Mouse (Mus musculus): ENCODE data around the gene Atp8b4.
"Not testable (repeated sequence)": the region's sequence is repeated elsewhere in the genome, so short reads cannot be mapped to it uniquely, and the experiment has no call there.

Gene Atp8b4

DNA sequence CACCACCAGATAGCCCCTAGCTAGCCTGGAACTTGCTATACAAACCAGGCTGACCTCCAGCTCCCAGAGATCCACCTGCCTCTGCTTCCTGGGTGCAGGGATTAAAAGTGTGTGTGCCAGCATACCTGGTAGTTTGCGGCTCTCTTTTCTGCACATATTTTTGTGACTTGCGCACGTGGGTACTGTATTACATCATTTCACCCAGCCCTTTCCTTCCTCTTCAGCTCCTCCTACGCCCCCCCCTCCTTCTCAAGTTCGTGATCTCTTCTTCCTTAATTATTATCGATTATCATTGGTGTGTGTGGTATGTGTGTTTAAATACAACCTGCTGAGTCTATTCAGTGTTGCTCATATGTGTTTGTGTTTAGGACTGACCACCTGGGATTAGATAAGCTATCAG lies at the start of gene Atp8b4:
Gene Atp8b4, minus strand, starts transcription at position 154 of the 400 bp plus-strand sequence.
- DNase-seq: no peak

GRCm38 (mm10) chr2:126549681-126550080 lies 49.2 kb upstream of the Atp8b4 start:
- no peak for DNase-seq

- no peak for DNase-seq
Measured at GRCm38 (mm10) chr2:126546392-126546791, 45.9 kb upstream of the Atp8b4 start.

DNA sequence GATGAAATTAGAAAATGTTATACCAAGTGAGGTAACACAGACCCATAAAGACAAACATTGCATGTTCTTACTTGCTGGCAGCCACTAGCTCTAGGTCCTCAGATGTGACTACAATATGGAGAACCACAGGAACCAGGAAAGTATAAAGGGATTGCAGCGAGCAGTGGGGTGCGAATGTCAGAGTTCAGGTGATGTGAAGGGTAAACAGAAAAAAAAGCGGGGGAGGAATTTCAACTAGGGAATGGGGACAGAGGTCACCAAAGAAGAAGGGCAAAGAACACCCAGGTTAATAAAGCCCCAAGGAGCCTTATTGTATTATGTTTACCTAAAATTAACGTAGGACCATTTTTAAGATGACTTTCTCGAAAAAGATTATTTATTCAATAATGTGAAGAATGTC lies 44.8 kb upstream of the Atp8b4 start:
- no peak for DNase-seq

- no peak for DNase-seq
Measured at GRCm38 (mm10) chr2:126542211-126542610, 41.7 kb upstream of the Atp8b4 start.

GRCm38 (mm10) chr2:126540390-126540925 lies 40.0 kb upstream of the Atp8b4 start:
- no peak for DNase-seq

GRCm38 (mm10) chr2:126537654-126538053 lies 37.2 kb upstream of the Atp8b4 start:
- no peak for DNase-seq

- no peak for DNase-seq
Measured at GRCm38 (mm10) chr2:126530581-126530980, 30.1 kb upstream of the Atp8b4 start.

DNA sequence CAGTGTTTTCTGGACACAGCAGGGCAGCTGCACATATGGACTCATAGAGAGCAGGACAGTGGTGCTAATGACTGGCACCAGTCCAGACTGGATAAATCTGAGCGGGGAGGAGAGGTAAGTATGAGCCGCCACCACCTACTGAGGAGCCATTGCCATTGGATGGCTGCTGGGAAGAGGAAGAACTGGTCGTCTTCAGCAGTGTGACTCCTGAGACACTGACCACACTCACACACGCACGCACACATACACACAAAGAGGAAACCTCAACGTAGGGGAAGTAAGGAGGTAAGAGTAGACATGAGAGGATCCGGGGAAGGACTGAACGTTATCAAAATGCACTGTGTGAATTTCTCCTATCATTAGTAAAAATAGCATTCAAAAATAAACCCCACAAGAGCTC lies 27.0 kb upstream of the Atp8b4 start:
- DNase-seq: no peak

- DNase-seq: no peak
Measured at GRCm38 (mm10) chr2:126524271-126524670, 23.8 kb upstream of the Atp8b4 start.

DNA sequence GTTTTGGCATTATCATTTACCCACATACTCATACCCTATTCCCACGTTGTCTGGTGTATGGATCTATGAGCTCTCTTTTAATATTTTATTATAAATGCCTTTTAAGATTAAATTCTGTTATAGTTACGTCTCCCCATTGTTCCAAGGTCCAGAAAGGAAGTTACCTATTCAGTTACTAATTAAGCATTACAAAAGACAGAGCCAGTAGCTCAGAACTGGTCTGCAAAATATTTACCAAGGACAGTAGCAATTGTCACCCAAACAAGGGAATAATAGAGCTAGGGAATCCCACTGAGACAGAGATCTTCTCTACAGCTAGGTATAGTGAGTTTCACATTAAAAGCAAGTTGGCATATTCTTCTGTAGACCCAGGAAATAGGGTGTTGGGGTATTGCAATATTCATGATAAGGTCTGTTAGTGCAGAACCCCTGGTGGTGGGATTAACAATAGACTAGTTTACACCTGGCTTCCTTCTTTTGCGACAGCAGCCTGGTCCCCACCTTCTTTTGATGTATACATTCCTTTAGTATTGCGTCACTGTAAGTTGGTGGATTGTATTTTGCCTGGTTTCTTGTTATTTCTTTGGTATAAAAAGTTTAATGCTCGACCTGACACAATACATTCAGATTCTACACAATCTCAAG lies 22.7 kb upstream of the Atp8b4 start:
- DNase-seq: not testable (repeated sequence)

DNA sequence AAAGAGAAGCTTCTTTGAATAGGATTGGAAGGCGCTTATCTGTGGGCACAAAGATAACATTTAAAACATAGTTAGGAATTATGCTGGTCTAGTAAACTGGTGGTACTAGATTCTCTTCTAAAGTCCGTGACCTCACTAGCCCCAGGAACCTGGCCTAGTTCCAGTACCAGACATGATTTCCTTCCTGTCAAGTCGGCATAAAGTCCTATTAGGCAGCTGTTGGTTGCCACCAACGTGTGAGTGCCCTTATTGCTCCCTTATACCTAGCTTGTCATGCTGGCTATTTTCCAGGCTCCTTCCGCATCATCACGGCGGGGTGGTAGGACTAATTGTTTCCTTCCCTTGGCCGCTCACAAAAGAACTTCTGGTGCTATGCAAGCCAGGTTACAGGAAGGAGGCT lies 21.6 kb upstream of the Atp8b4 start:
- no peak for DNase-seq

DNA sequence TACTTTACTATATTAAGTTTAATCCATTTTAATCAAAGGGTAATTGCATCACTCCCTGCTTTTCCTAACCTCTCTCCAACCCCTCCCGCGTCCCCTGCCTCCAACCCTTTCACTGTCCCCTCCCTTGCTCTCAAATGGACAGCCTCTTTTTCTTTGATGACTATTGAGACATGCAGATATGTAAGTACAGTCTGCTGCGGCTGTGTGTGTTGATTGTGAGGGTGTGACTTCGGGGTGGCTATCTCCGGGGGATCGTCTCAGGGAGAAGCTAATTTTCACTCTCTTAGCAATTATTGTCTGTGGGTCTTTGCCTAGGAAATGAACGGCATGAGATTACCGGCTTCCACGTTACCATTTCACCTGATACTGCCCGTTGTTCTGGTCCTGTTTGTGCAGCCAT lies 21.0 kb upstream of the Atp8b4 start:
- DNase-seq: no peak

GRCm38 (mm10) chr2:126520828-126521227 lies 20.4 kb upstream of the Atp8b4 start:
- DNase-seq: no peak

GRCm38 (mm10) chr2:126519872-126520581 lies 19.6 kb upstream of the Atp8b4 start:
- DNase-seq: no peak

GRCm38 (mm10) chr2:126515069-126515826 lies 14.8 kb upstream of the Atp8b4 start:
- DNase-seq: no peak

DNA sequence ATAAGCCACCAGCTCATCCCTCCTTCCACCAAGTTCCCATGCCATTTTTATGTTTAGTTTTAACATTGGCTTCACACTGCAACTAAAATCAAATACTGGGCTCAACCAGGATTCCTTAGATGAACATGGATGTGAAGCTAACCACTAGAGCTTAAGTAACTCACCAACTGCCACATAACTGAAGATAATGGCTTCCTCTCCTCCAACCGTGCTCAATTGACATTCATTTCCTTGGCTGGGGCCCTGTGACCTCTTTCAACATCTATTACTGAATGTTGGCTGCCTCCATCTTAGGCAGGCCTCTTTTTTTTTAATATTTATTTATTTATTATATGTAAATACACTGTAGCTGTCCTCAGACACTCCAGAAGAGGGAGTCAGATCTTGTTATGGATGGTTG lies 7.8 kb upstream of the Atp8b4 start:
- DNase-seq: no peak

DNA sequence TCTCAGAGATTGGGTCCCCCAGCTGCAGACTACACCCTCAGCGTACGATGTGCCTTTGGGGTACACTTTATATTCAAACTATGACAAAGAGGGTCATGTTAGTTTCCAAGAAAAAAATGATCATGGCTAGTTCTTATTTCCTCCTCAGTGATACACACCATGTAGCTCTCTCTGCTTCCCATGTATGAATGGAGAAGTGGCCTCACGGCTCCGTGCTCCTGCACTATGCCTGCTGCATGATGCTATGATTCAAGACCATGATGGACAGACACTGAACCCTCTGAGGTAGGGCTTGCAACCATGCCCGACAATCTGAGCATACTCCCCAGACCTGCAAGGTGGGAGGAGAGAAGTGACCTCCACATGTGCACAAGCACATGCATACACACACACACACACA lies 7.0 kb upstream of the Atp8b4 start:
- no peak for DNase-seq

DNA sequence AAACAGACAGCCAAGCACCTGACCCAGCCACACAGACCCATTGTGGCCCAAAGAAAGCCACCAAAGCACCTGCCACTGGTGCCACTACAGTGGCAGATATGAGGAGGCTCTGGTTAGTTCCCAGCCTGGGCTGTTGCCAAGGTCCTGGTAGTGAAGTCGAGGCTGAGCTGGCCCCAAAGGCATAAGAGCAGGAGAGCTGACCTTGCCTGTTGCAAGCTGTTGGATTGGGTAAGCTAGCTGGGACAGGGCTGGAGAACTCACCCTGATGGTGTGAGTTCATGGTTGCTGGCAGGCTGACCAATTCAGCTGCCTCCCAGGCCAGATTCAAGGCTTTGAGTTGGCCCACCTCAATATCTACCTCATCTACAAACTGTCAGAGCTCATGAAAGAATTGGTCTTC lies 4.7 kb upstream of the Atp8b4 start:
- DNase-seq: no peak

DNA sequence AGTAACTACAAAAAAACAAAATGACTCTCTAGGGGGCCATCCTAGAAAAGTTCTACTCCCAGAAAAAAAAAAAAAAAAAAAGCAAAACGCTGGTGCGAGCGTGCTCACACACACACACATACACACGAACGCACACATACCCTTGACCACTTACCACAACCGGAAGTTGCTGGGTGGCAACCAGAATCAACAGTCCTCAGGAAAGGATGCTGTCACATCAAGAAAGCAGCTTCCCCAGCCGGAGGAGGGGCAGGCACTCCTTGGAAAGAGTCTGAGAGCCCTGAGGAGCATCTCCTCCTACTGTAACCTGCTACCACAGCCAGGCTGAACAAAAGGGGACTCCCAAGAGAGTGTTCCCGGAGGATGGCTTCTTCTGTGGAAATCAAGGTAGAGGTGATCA lies 744 bp downstream of the Atp8b4 start:
- DNase-seq: no peak

DNA sequence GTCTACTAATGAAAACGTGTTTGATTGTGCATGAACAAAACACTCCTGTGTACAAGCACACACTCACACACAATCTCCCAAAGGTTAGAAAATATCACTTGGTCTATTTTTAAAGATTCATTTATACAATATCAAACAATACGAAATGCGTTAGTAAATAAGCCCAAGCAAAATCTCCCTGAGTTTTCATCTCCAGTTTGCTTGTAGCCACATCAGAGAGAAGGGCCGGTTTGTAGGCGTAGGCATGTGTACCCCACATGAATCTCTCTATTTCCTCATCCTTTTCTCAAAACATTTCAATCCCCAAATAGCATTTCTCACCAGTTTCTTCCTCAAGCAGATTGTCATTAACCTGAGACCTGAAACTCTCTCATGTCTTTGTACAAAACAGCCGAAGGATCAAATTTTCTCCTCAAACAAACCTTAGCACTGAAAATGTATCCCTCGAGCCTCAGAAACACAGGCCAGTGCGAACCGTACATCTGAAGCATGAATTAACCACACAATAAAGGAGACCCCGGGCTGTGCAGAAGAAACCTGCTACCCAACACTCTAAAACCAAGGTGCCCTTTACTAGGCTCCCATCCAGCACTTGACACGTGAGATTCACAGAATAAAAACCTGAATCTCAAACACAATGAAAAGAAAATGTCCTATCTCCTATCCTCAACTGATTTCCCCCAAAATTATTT lies 1.6 kb downstream of the Atp8b4 start:
- no peak for DNase-seq

DNA sequence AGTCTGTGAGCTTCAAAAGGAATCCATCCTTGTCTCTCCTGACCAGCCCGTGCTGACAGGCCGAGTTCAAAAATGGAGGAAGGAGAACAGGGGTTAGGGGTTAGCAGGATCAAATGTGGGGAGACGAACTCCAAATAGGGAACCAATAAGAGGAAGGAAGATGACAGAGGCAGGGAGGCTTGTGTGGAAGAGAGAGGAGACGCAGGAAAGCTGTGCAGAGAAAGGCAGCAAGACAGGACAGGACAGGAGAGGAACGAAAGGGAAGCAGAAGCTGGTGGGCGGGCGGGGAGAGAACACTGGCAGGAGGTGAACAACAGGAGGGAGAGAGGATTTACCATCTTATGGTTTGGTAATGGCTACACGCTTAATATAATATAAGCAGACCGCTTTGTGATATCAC lies 3.6 kb downstream of the Atp8b4 start:
- no peak for DNase-seq
